Mouse (Mus musculus) lung, postnatal 0 days (tissue): Measurements from ENCODE around the gene Xpo4.

Experiments used
- CTCF ChIP-seq: IDR thresholded peaks from 2 replicates; pipeline ENCODE4 v1.5.1; 2016; ENCODE audit warnings: antibody characterized with exemption, mild to moderate bottlenecking
- EP300 ChIP-seq: IDR thresholded peaks from 2 replicates; pipeline ENCODE4 v1.6.1; 2016; ENCODE audit warnings: antibody characterized with exemption, mild to moderate bottlenecking, control low read depth

DNA sequence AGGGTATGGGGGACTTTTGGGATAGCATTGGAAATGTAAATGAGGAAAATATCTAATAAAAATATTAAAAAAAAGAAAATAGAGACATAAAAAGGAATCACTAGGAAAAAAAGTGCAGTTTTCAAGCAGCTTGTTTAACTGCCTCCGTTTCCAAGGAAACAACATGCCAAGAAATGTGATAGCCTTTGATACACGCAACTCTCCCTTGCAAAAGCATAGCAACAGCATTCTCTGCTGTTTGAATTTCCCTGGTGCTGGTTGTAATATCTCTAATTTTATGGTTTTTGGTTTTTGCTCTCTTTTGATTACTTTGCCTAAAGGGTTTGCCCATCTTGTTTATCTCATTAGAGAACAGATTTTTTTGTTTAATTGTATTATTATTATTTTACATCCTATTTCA, 10.3 kb upstream of the Xpo4 start:
- TF ChIP-seq CTCF (no peak), EP300 (no peak)
